Mouse (Mus musculus): ENCODE measurements at regions not wholly inside any gene's neighbourhood (a gene's known extent, or its start where the extent isn't known, plus 50 kb on each side); places are given as distances from the start of the nearest gene placed in this dataset.
A peak's percentile ranks its signal among the peaks of the same experiment; 100 is the strongest.

GRCm38 (mm10) chr3:151003524-151003923 is 434.2 kb upstream of the Adgrl4 start:
- 90% methylated on average over 3 of the region's 3 CpGs for WGBS
- Histone ChIP-seq H3K4me3 (replicated peaks; ENCODE audit: low read depth, low read length) (no peak overlapping the region), H3K36me3 (ENCODE audit: insufficient read depth, low read length) (no peaks in the 10 kb centered on the region), H3K9me3 (replicated peaks; ENCODE audit: low read length) (no peaks in the 10 kb centered on the region), H3K4me1 (replicated peaks; ENCODE audit: insufficient read depth, low read length) (no peaks in the 10 kb centered on the region), H3K9ac (ENCODE audit: low read depth, low read length) (no peak overlapping the region), H3K27me3 (ENCODE audit: insufficient read depth, low read length) (no peaks in the 10 kb centered on the region), H3K4me2 (ENCODE audit: low read length) (no peak overlapping the region), H3K27ac (no peak overlapping the region)
- no peak for DNase-seq (ENCODE audit: low spot score)
- TF ChIP-seq CTCF (IDR thresholded peaks at IDR 0.05; ENCODE audit: low read depth): no peak
- no peak for ATAC-seq (replicated peaks; ENCODE audit: low FRiP score, low read depth)

DNA sequence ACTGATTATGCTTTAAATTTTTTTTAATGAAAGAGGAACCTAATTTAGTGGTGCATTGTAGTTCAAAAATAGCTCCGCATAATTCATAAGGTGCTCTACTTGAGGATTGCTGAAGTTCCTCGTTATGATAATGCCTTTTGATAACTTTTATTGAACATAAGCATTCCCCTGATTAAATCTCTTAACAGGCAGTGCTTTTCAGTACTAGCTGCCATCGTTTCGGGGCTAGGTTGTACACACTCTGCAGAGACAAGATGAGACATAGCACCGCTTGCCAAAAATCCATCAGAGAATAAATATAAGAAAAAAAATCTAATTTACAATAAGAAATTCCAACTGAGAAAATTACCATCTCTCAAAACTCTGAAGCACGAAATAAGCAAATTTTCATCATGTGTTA is 433.7 kb upstream of the Adgrl4 start:
- H3K4me2 ChIP-seq (ENCODE audit: low read length): no peak overlapping the region
- TF ChIP-seq CTCF (IDR thresholded peaks at IDR 0.05; ENCODE audit: low read depth): no peak
- no peak for ATAC-seq (replicated peaks; ENCODE audit: low FRiP score, low read depth)
- H3K4me1 ChIP-seq (replicated peaks; ENCODE audit: insufficient read depth, low read length): no peaks in the 10 kb centered on the region
- no peak overlapping the region for H3K27ac ChIP-seq
- no peaks in the 10 kb centered on the region for H3K36me3 ChIP-seq (ENCODE audit: insufficient read depth, low read length)
- no peak overlapping the region for H3K9ac ChIP-seq (ENCODE audit: low read depth, low read length)
- no peak overlapping the region for H3K4me3 ChIP-seq (replicated peaks; ENCODE audit: low read depth, low read length)
- WGBS: 80% methylated on average over 6 of the region's 6 CpGs
- no peaks in the 10 kb centered on the region for H3K27me3 ChIP-seq (ENCODE audit: insufficient read depth, low read length)
- DNase-seq (ENCODE audit: low spot score): no peak
- H3K9me3 ChIP-seq (replicated peaks; ENCODE audit: low read length): no peaks in the 10 kb centered on the region

DNA sequence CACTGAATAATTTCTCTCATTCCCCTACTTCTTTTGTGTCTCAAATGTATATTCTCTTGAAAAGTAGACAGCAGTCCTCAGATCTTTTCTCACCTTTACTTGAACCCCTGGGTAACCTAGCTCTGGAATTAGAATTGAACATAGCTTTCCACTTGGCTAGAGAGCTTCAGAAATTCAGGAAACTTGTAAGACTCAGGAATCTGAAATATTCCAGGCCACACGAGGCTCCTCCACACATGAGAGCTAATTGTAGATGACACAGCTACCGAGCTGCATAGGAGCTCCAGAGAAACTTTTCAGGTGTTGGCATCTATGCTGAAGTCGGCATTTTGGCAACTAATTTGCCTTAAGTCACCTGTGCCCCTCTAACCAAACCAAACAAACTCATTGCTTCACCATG is 417.7 kb upstream of the Adgrl4 start:
- Histone ChIP-seq H3K27me3 (ENCODE audit: insufficient read depth, low read length) (no peaks in the 10 kb centered on the region), H3K36me3 (ENCODE audit: insufficient read depth, low read length) (no peaks in the 10 kb centered on the region), H3K4me1 (replicated peaks; ENCODE audit: insufficient read depth, low read length) (no peaks in the 10 kb centered on the region), H3K4me3 (replicated peaks; ENCODE audit: low read depth, low read length) (no peak overlapping the region), H3K9ac (ENCODE audit: low read depth, low read length) (no peak overlapping the region), H3K9me3 (replicated peaks; ENCODE audit: low read length) (no peaks in the 10 kb centered on the region), H3K27ac (no peak overlapping the region), H3K4me2 (ENCODE audit: low read length) (no peak overlapping the region)
- 51% methylated on average over 3 of the region's 3 CpGs for WGBS
- DNase-seq (ENCODE audit: low spot score) (no peak), ATAC-seq (replicated peaks; ENCODE audit: low FRiP score, low read depth) (no peak)
- no peak for TF ChIP-seq CTCF (IDR thresholded peaks at IDR 0.05; ENCODE audit: low read depth)

- H3K36me3 ChIP-seq (ENCODE audit: insufficient read depth, low read length): no peaks in the 10 kb centered on the region
- H3K4me2 ChIP-seq (ENCODE audit: low read length): no peak overlapping the region
- H3K4me1 ChIP-seq (replicated peaks; ENCODE audit: insufficient read depth, low read length): no peaks in the 10 kb centered on the region
- 73% methylated on average over 3 of the region's 3 CpGs for WGBS
- no peaks in the 10 kb centered on the region for H3K9me3 ChIP-seq (replicated peaks; ENCODE audit: low read length)
- no peak overlapping the region for H3K4me3 ChIP-seq (replicated peaks; ENCODE audit: low read depth, low read length)
- no peak overlapping the region for H3K9ac ChIP-seq (ENCODE audit: low read depth, low read length)
- no peak for TF ChIP-seq CTCF (IDR thresholded peaks at IDR 0.05; ENCODE audit: low read depth)
- no peak for ATAC-seq (replicated peaks; ENCODE audit: low FRiP score, low read depth)
- no peaks in the 10 kb centered on the region for H3K27me3 ChIP-seq (ENCODE audit: insufficient read depth, low read length)
- no peak overlapping the region for H3K27ac ChIP-seq
- DNase-seq (ENCODE audit: low spot score): peak; percentile 8
These were observed 380.2 kb upstream of the Adgrl4 start for GRCm38 (mm10) chr3:151057491-151057890.

GRCm38 (mm10) chr3:151072322-151072721 is 365.4 kb upstream of the Adgrl4 start:
- Histone ChIP-seq H3K9me3 (replicated peaks; ENCODE audit: low read length) (no peaks in the 10 kb centered on the region), H3K4me2 (ENCODE audit: low read length) (no peak overlapping the region), H3K27ac (no peak overlapping the region), H3K36me3 (ENCODE audit: insufficient read depth, low read length) (no peaks in the 10 kb centered on the region), H3K4me3 (replicated peaks; ENCODE audit: low read depth, low read length) (no peak overlapping the region), H3K4me1 (replicated peaks; ENCODE audit: insufficient read depth, low read length) (no peaks in the 10 kb centered on the region), H3K27me3 (ENCODE audit: insufficient read depth, low read length) (no peaks in the 10 kb centered on the region), H3K9ac (ENCODE audit: low read depth, low read length) (no peak overlapping the region)
- no peak for ATAC-seq (replicated peaks; ENCODE audit: low FRiP score, low read depth)
- DNase-seq (ENCODE audit: low spot score): no peak
- TF ChIP-seq CTCF (IDR thresholded peaks at IDR 0.05; ENCODE audit: low read depth): no peak

DNA sequence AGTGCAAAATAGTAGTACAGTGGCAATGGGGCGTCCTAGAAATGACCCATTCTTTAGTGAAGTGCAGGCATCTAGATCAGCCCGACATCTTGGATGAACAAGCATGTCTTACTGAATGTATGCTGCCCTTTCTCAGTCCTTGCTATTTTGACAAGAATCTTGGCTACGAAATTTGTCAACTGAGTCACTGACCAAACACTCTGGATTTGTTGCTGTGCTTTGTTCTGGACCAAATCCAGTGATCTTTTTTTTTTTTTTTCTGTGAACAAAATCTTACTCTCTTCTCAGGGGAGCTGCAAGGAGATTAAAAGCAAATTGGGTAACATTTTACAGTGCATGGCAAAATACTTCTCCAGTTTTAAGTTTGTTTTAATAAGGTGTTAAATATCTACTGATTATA is 320.9 kb upstream of the Adgrl4 start:
- H3K4me2 ChIP-seq (ENCODE audit: low read length): no peak overlapping the region
- WGBS: 76% methylated on average over 3 of the region's 3 CpGs
- no peaks in the 10 kb centered on the region for H3K9me3 ChIP-seq (replicated peaks; ENCODE audit: low read length)
- TF ChIP-seq CTCF (IDR thresholded peaks at IDR 0.05; ENCODE audit: low read depth): no peak
- no peaks in the 10 kb centered on the region for H3K4me1 ChIP-seq (replicated peaks; ENCODE audit: insufficient read depth, low read length)
- H3K36me3 ChIP-seq (ENCODE audit: insufficient read depth, low read length): no peaks in the 10 kb centered on the region
- H3K9ac ChIP-seq (ENCODE audit: low read depth, low read length): no peak overlapping the region
- H3K4me3 ChIP-seq (replicated peaks; ENCODE audit: low read depth, low read length): no peak overlapping the region
- ATAC-seq (replicated peaks; ENCODE audit: low FRiP score, low read depth) (no peak), DNase-seq (ENCODE audit: low spot score) (no peak)
- no peak overlapping the region for H3K27ac ChIP-seq
- no peaks in the 10 kb centered on the region for H3K27me3 ChIP-seq (ENCODE audit: insufficient read depth, low read length)

- no peaks in the 10 kb centered on the region for H3K9me3 ChIP-seq (replicated peaks; ENCODE audit: low read length)
- no peaks in the 10 kb centered on the region for H3K36me3 ChIP-seq (ENCODE audit: insufficient read depth, low read length)
- H3K4me3 ChIP-seq (replicated peaks; ENCODE audit: low read depth, low read length): no peak overlapping the region
- no peak overlapping the region for H3K9ac ChIP-seq (ENCODE audit: low read depth, low read length)
- H3K4me1 ChIP-seq (replicated peaks; ENCODE audit: insufficient read depth, low read length): no peaks in the 10 kb centered on the region
- H3K27me3 ChIP-seq (ENCODE audit: insufficient read depth, low read length): no peaks in the 10 kb centered on the region
- WGBS: 68% methylated on average over 3 of the region's 3 CpGs
- DNase-seq (ENCODE audit: low spot score) (no peak), ATAC-seq (replicated peaks; ENCODE audit: low FRiP score, low read depth) (no peak)
- TF ChIP-seq CTCF (IDR thresholded peaks at IDR 0.05; ENCODE audit: low read depth): no peak
- H3K27ac ChIP-seq: no peak overlapping the region
- H3K4me2 ChIP-seq (ENCODE audit: low read length): no peak overlapping the region
These were observed 320.1 kb upstream of the Adgrl4 start for GRCm38 (mm10) chr3:151117583-151118041.
